Mouse (Mus musculus) hindbrain, embryonic 11.5 days (tissue): ENCODE measurements at regions not wholly inside any gene's neighbourhood (a gene's known extent, or its start where the extent isn't known, plus 50 kb on each side); places are given as distances from the start of the nearest gene placed in this dataset.

Experiments used
- ATAC-seq: fragments of 200-750 bp; cut with Nextera tagmentation; 2 replicates; pipeline ENCODE4 v1.8.0; 2017; ENCODE audit warnings: mild to moderate bottlenecking, moderate TSS enrichment, moderate library complexity; ENCODE audit not compliant: low FRiP score
- DNase-seq: peaks from one replicate; pipeline ENCODE4 v3.0.0-alpha.2; 2015; ENCODE audit warnings: low spot score
- H3K27ac ChIP-seq: fragments of 300-500 bp; sonication (generic); 2 replicates; pipeline ENCODE4 v1.5.1; 2014; ENCODE audit warnings: mild to moderate bottlenecking, low read depth, low read length
- H3K27me3 ChIP-seq: fragments of 300-500 bp; sonication (generic); 2 replicates; pipeline ENCODE4 v1.6.1; 2014; ENCODE audit warnings: mild to moderate bottlenecking, low read length, moderate library complexity, mixed read lengths; ENCODE audit not compliant: control insufficient read depth, insufficient read depth
- H3K36me3 ChIP-seq: fragments of 300-500 bp; sonication (generic); 2 replicates; pipeline ENCODE4 v1.6.1; 2014; ENCODE audit warnings: mild to moderate bottlenecking, low read length, moderate library complexity, mixed read lengths; ENCODE audit not compliant: control insufficient read depth, insufficient read depth
- H3K4me1 ChIP-seq: fragments of 300-500 bp; sonication (generic); replicated peaks from 2 replicates; pipeline ENCODE4 v1.6.1; 2014; ENCODE audit warnings: low read length, mixed read lengths; ENCODE audit not compliant: control insufficient read depth, insufficient read depth
- H3K4me2 ChIP-seq: fragments of 300-500 bp; sonication (generic); replicated peaks from 2 replicates; pipeline ENCODE4 v1.6.1; 2014; ENCODE audit warnings: mild to moderate bottlenecking, low read depth, low read length
- H3K4me3 ChIP-seq: fragments of 300-500 bp; sonication (generic); 2 replicates; pipeline ENCODE4 v1.5.1; 2014; ENCODE audit warnings: low read depth, low read length
- H3K9ac ChIP-seq: fragments of 300-500 bp; sonication (generic); 2 replicates; pipeline ENCODE4 v1.6.1; 2014; ENCODE audit warnings: low read depth, low read length
- H3K9me3 ChIP-seq: fragments of 300-500 bp; sonication (generic); 2 replicates; pipeline ENCODE4 v1.6.1; 2016; ENCODE audit warnings: low read length; ENCODE audit not compliant: control insufficient read depth
- WGBS: fragments of 180-500 bp; shearing (Covaris S2); extraction: QIAGEN DNeasy Blood & Tissue Kit; methylation state at CpG from one replicate; pipeline ENCODE4 v1.1.7; 2014; 5-methylcytosine and 5-hydroxymethylcytosine counted together

- no peaks in the 10 kb centered on the region for H3K27me3 ChIP-seq
- 88% methylated on average over 6 of the region's 6 CpGs for WGBS
- no peaks in the 10 kb centered on the region for H3K9me3 ChIP-seq
- no peak overlapping the region for H3K27ac ChIP-seq
- no peak overlapping the region for H3K9ac ChIP-seq
- H3K36me3 ChIP-seq = no peaks in the 10 kb centered on the region
- no peak overlapping the region for H3K4me3 ChIP-seq
- no peak overlapping the region for H3K4me2 ChIP-seq
- no peak for ATAC-seq
- no peak for DNase-seq
- H3K4me1 ChIP-seq = no peaks in the 10 kb centered on the region
Measured at GRCm38 (mm10) chr12:70675846-70676245, 149.5 kb upstream of the Frmd6 start.

GRCm38 (mm10) chr12:70679701-70680425, 145.5 kb upstream of the Frmd6 start:
- H3K27me3 ChIP-seq = no peaks in the 10 kb centered on the region
- no peak for ATAC-seq
- H3K27ac ChIP-seq = no peak overlapping the region
- 86% methylated on average over 20 of the region's 20 CpGs for WGBS
- H3K9ac ChIP-seq = no peak overlapping the region
- H3K4me1 ChIP-seq = no peaks in the 10 kb centered on the region
- no peaks in the 10 kb centered on the region for H3K9me3 ChIP-seq
- DNase-seq = no peak
- H3K4me2 ChIP-seq = no peak overlapping the region
- no peaks in the 10 kb centered on the region for H3K36me3 ChIP-seq
- H3K4me3 ChIP-seq = no peak overlapping the region

- H3K4me3 ChIP-seq = no peak overlapping the region
- H3K9ac ChIP-seq = no peak overlapping the region
- H3K27me3 ChIP-seq = no peaks in the 10 kb centered on the region
- 92% methylated on average over 8 of the region's 8 CpGs for WGBS
- ATAC-seq (no peak), DNase-seq (no peak)
- no peaks in the 10 kb centered on the region for H3K4me1 ChIP-seq
- H3K9me3 ChIP-seq = no peaks in the 10 kb centered on the region
- H3K36me3 ChIP-seq = no peaks in the 10 kb centered on the region
- no peak overlapping the region for H3K4me2 ChIP-seq
- no peak overlapping the region for H3K27ac ChIP-seq
Measured at GRCm38 (mm10) chr12:70681407-70681990, 143.8 kb upstream of the Frmd6 start.

GRCm38 (mm10) chr12:70684354-70684753, 141.0 kb upstream of the Frmd6 start:
- H3K27me3 ChIP-seq = no peaks in the 10 kb centered on the region
- no peaks in the 10 kb centered on the region for H3K4me1 ChIP-seq
- no peak overlapping the region for H3K4me2 ChIP-seq
- no peaks in the 10 kb centered on the region for H3K36me3 ChIP-seq
- 92% methylated on average over 9 of the region's 9 CpGs for WGBS
- no peak for ATAC-seq
- DNase-seq = no peak
- H3K9ac ChIP-seq = no peak overlapping the region
- no peaks in the 10 kb centered on the region for H3K9me3 ChIP-seq
- no peak overlapping the region for H3K27ac ChIP-seq
- no peak overlapping the region for H3K4me3 ChIP-seq

GRCm38 (mm10) chr12:70685432-70685831, 139.9 kb upstream of the Frmd6 start:
- Histone ChIP-seq H3K4me3 (no peak overlapping the region), H3K9ac (no peak overlapping the region), H3K9me3 (no peaks in the 10 kb centered on the region), H3K4me1 (no peaks in the 10 kb centered on the region; the same call in 1 of the 2 replicates), H3K27me3 (no peaks in the 10 kb centered on the region), H3K4me2 (no peak overlapping the region), H3K36me3 (no peaks in the 10 kb centered on the region), H3K27ac (no peak overlapping the region)
- ATAC-seq (no peak), DNase-seq (no peak)
- WGBS = 78% methylated on average over 10 of the region's 10 CpGs

GRCm38 (mm10) chr12:70686337-70686736, 139.0 kb upstream of the Frmd6 start:
- Histone ChIP-seq H3K9ac (no peak overlapping the region), H3K9me3 (no peaks in the 10 kb centered on the region), H3K4me1 (no peaks in the 10 kb centered on the region; the same call in 1 of the 2 replicates), H3K36me3 (no peaks in the 10 kb centered on the region), H3K27me3 (no peaks in the 10 kb centered on the region), H3K4me3 (no peak overlapping the region), H3K4me2 (no peak overlapping the region), H3K27ac (no peak overlapping the region)
- DNase-seq (no peak), ATAC-seq (no peak)
- 95% methylated on average over 10 of the region's 10 CpGs for WGBS

GRCm38 (mm10) chr12:70686971-70687370, 138.3 kb upstream of the Frmd6 start:
- no peak for ATAC-seq
- Histone ChIP-seq H3K9me3 (no peaks in the 10 kb centered on the region), H3K4me2 (no peak overlapping the region), H3K27me3 (no peaks in the 10 kb centered on the region), H3K27ac (no peak overlapping the region), H3K36me3 (no peaks in the 10 kb centered on the region), H3K4me3 (no peak overlapping the region), H3K4me1 (no peaks in the 10 kb centered on the region; the same call in 1 of the 2 replicates), H3K9ac (no peak overlapping the region)
- DNase-seq = no peak
- 91% methylated on average over 12 of the region's 12 CpGs for WGBS

- no peak overlapping the region for H3K9ac ChIP-seq
- no peaks in the 10 kb centered on the region for H3K9me3 ChIP-seq
- H3K27me3 ChIP-seq = no peaks in the 10 kb centered on the region
- 85% methylated on average over 5 of the region's 5 CpGs for WGBS
- H3K4me2 ChIP-seq = no peak overlapping the region
- DNase-seq (no peak), ATAC-seq (no peak)
- no peak overlapping the region for H3K4me3 ChIP-seq
- H3K4me1 ChIP-seq = no peaks in the 10 kb centered on the region
- no peak overlapping the region for H3K27ac ChIP-seq
- no peaks in the 10 kb centered on the region for H3K36me3 ChIP-seq
Measured at GRCm38 (mm10) chr12:70695162-70695561, 130.2 kb upstream of the Frmd6 start.

- DNase-seq = no peak
Measured at GRCm38 (mm10) chr12:70696256-70696655, 129.1 kb upstream of the Frmd6 start.

More at GRCm38 (mm10) chr12:70696256-70696655, 129.1 kb upstream of the Frmd6 start:
- Histone ChIP-seq H3K4me1 (no peaks in the 10 kb centered on the region), H3K9me3 (no peaks in the 10 kb centered on the region), H3K4me3 (no peak overlapping the region), H3K27ac (no peak overlapping the region), H3K4me2 (no peak overlapping the region), H3K27me3 (no peaks in the 10 kb centered on the region), H3K36me3 (no peaks in the 10 kb centered on the region), H3K9ac (no peak overlapping the region)
- no peak for ATAC-seq
- WGBS = 87% methylated on average over 6 of the region's 6 CpGs
